Mouse (Mus musculus) E14TG2a.4 (cell line): ENCODE results near the gene Prc1.

Experiments used
- CTCF ChIP-seq: conservative IDR thresholded peaks from 2 replicates; pipeline ENCODE4 v1.5.1; 2014; ENCODE audit warnings: low read length
- NANOG ChIP-seq: IDR thresholded peaks from 2 replicates; pipeline ENCODE4 v1.6.1; 2014; ENCODE audit warnings: borderline replicate concordance, low read length, mixed read lengths
- POU5F1 ChIP-seq: IDR thresholded peaks from 2 replicates; pipeline ENCODE4 v1.6.1; 2014; ENCODE audit warnings: low read length, borderline replicate concordance

GRCm38 (mm10) chr7:80244851-80245250, 49.4 kb upstream of the Prc1 start:
- TF ChIP-seq NANOG, result no peak
- TF ChIP-seq CTCF, result no peak
- TF ChIP-seq POU5F1, result no peak
